ENCODE assay signal across 21 mouse cellular contexts in the genomic region with DNA sequence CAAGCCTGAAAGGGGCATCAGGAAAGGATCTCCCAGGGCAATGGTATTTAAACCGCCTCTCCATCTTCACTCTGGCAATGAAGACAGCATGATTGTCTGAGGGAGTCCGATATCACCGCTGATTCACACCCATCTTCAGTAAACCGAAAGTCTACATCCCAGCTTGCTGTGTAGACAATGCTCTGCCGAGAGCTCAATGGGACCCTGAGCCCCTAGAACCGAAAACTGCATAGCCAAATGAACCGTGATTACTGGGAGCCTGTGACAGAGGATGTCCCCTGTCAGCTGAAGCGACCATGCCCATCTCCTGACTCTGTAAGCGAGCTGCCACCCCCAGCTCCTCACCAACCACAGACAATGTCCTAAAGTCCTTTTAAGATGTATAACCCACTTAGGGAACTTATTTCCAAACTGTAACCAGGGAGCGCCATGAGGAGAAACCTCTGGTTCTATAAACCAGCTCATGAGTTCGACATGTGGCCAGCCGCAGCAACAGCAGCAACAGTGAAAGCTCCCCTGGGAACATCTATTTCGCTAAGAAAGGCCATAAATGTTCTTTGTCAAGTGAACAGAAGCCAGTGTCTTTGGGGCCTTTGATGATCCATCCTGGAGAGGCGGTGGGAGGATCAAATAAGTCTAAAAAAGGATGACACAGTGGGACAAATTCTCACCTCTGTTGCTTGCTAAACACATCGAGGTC. TPM values are rescaled to one million over a fixed set of nuclear protein-coding genes. Genes with fewer than 3 reads are reported as not detected.
DNase-seq lines count a peak whose midpoint lies in the region; ATAC-seq lines count a peak whose summit lies in the region.
"Had no signal": no experiment of that assay in that cellular context is flagged by ENCODE, and none has a peak within 500 bp of the region (broad histone marks: within the 10 kb centered on the region; RNA-seq: fewer than 3 reads in every experiment).

No protein-coding gene starts in this region.

- no peaks in the 10 kb centered on the region for H3K27me3 ChIP-seq in intestine, embryonic 14.5 days (replicated peaks; ENCODE audit: control insufficient read depth, insufficient read depth, low read length)
- H3K27me3 ChIP-seq in intestine, embryonic 16.5 days (replicated peaks; ENCODE audit: control insufficient read depth, insufficient read depth, low read length), result no peaks in the 10 kb centered on the region
- H3K27me3 ChIP-seq in neural tube, embryonic 12.5 days (replicated peaks), result no peaks in the 10 kb centered on the region
- H3K27me3 ChIP-seq in neural tube, embryonic 15.5 days (replicated peaks), result 0 out of 2 replicates have a peak, but pooled peaks cover 3% of the 10 kb centered on the region
- no peaks in the 10 kb centered on the region for H3K27me3 ChIP-seq in splenic B cell, adult 2 months (ENCODE audit: control insufficient read depth, insufficient read depth, low read length, poor library complexity, severe bottlenecking)
- H3K27me3 ChIP-seq: embryonic facial prominence, embryonic 15.5 days; heart, embryonic 15.5 days; hindbrain, embryonic 15.5 days had no signal

- H3K4me2 ChIP-seq in intestine, embryonic 14.5 days (ENCODE audit: low read length), result no peak overlapping the region
- H3K4me2 ChIP-seq in intestine, embryonic 16.5 days (ENCODE audit: low read depth, low read length), result no peak overlapping the region
- H3K4me2 ChIP-seq in neural tube, embryonic 12.5 days (replicated peaks), result peak overlapping the region; percentile 18; the same call in 1 of the 2 replicates
- H3K4me2 ChIP-seq in neural tube, embryonic 15.5 days, result no peak overlapping the region
- H3K4me2 ChIP-seq: embryonic facial prominence, embryonic 15.5 days; heart, embryonic 15.5 days; hindbrain, embryonic 15.5 days; liver, embryonic 11.5 days; midbrain, embryonic 11.5 days had no signal

- 61% methylated on average over 15 of the region's 15 CpGs for WGBS in intestine, embryonic 14.5 days
- WGBS in intestine, embryonic 16.5 days, result 64% methylated on average over 15 of the region's 15 CpGs
- WGBS in neural tube, embryonic 12.5 days, result 29% methylated on average over 15 of the region's 15 CpGs
- 27% methylated on average over 15 of the region's 15 CpGs for WGBS in neural tube, embryonic 15.5 days

- H3K4me3 ChIP-seq in intestine, embryonic 14.5 days (ENCODE audit: low read depth, low read length), result no peak overlapping the region
- no peak overlapping the region for H3K4me3 ChIP-seq in intestine, embryonic 16.5 days (ENCODE audit: low read length)
- H3K4me3 ChIP-seq in neural tube, embryonic 12.5 days, result no peak overlapping the region
- no peak overlapping the region for H3K4me3 ChIP-seq in neural tube, embryonic 15.5 days (replicated peaks)
- H3K4me3 ChIP-seq: embryonic facial prominence, embryonic 15.5 days; heart, embryonic 15.5 days; hindbrain, embryonic 15.5 days had no signal

- ATAC-seq in intestine, embryonic 14.5 days (replicated peaks; ENCODE audit: low FRiP score, low TSS enrichment, low read depth), result no peak
- ATAC-seq in intestine, embryonic 16.5 days, result no peak
- no peak for ATAC-seq in neural tube, embryonic 12.5 days (ENCODE audit: low FRiP score, low read depth)
- ATAC-seq in neural tube, embryonic 15.5 days (ENCODE audit: low FRiP score), result no peak
- ATAC-seq: forebrain, embryonic 16.5 days; liver, postnatal 0 days; lung, postnatal 0 days had no signal

- no peaks in the 10 kb centered on the region for H3K9me3 ChIP-seq in intestine, embryonic 14.5 days (ENCODE audit: control insufficient read depth, low read length)
- H3K9me3 ChIP-seq in intestine, embryonic 16.5 days (ENCODE audit: control insufficient read depth, low read length), result no peaks in the 10 kb centered on the region
- no peaks in the 10 kb centered on the region for H3K9me3 ChIP-seq in neural tube, embryonic 12.5 days
- H3K9me3 ChIP-seq in neural tube, embryonic 15.5 days (replicated peaks), result no peaks in the 10 kb centered on the region
- H3K9me3 ChIP-seq: embryonic facial prominence, embryonic 15.5 days; heart, embryonic 15.5 days; hindbrain, embryonic 15.5 days had no signal

- peak; percentile 56 for DNase-seq in embryo, embryonic 10 days (ENCODE audit: low spot score)
- DNase-seq in embryo, embryonic 9.5 days (ENCODE audit: extremely low spot score), result no peak
- peak; percentile 41 for DNase-seq in intestine, embryonic 14.5 days (ENCODE audit: low spot score)
- peak; percentile 48 for DNase-seq in splenic B cell, adult 2 months (ENCODE audit: low read depth, low spot score)
- DNase-seq in cerebellum, postnatal 25 days, result no peak
- DNase-seq: cerebellum, postnatal 10 days; gastrocnemius, postnatal 14 days; heart, postnatal 4 days; kidney, adult 2 months; kidney, postnatal 10 days; liver, postnatal 0 days had no signal

- peaks cover 9% of the 10 kb centered on the region; the same call in 1 of the 2 replicates for H3K4me1 ChIP-seq in intestine, embryonic 14.5 days (replicated peaks; ENCODE audit: control insufficient read depth, insufficient read depth, low read length)
- peaks cover 3% of the 10 kb centered on the region; the same call in 1 of the 2 replicates for H3K4me1 ChIP-seq in intestine, embryonic 16.5 days (ENCODE audit: control insufficient read depth, insufficient read depth, low read length)
- H3K4me1 ChIP-seq in neural tube, embryonic 12.5 days, result peaks cover 24% of the 10 kb centered on the region
- peaks cover 30% of the 10 kb centered on the region for H3K4me1 ChIP-seq in neural tube, embryonic 15.5 days

- no peaks in the 10 kb centered on the region for H3K36me3 ChIP-seq in intestine, embryonic 14.5 days (ENCODE audit: control insufficient read depth, insufficient read depth, low read length)
- H3K36me3 ChIP-seq in intestine, embryonic 16.5 days (ENCODE audit: control insufficient read depth, insufficient read depth, low read length), result no peaks in the 10 kb centered on the region
- H3K36me3 ChIP-seq in neural tube, embryonic 12.5 days, result no peaks in the 10 kb centered on the region
- no peaks in the 10 kb centered on the region for H3K36me3 ChIP-seq in neural tube, embryonic 15.5 days
- H3K36me3 ChIP-seq in splenic B cell, adult 2 months (ENCODE audit: control insufficient read depth, insufficient read depth, low read length, poor library complexity, severe bottlenecking), result peaks cover 4% of the 10 kb centered on the region
- H3K36me3 ChIP-seq: embryonic facial prominence, embryonic 15.5 days; heart, embryonic 15.5 days; hindbrain, embryonic 15.5 days had no signal

- no peak overlapping the region for H3K9ac ChIP-seq in intestine, embryonic 14.5 days (ENCODE audit: low read length)
- H3K9ac ChIP-seq in intestine, embryonic 16.5 days (ENCODE audit: low read depth, low read length), result no peak overlapping the region
- no peak overlapping the region for H3K9ac ChIP-seq in neural tube, embryonic 12.5 days
- H3K9ac ChIP-seq in neural tube, embryonic 15.5 days (replicated peaks), result no peak overlapping the region
- H3K9ac ChIP-seq: embryonic facial prominence, embryonic 15.5 days; heart, embryonic 15.5 days; hindbrain, embryonic 15.5 days; liver, postnatal 0 days had no signal

- H3K27ac ChIP-seq in intestine, embryonic 14.5 days (ENCODE audit: low read depth), result no peak overlapping the region
- no peak overlapping the region for H3K27ac ChIP-seq in intestine, embryonic 16.5 days (ENCODE audit: low read length)
- no peak overlapping the region for H3K27ac ChIP-seq in neural tube, embryonic 12.5 days
- no peak overlapping the region for H3K27ac ChIP-seq in neural tube, embryonic 15.5 days (replicated peaks)
- H3K27ac ChIP-seq: embryonic facial prominence, embryonic 15.5 days; heart, embryonic 15.5 days; hindbrain, embryonic 15.5 days had no signal

RNA-seq across cellular contexts. Expression of a gene that starts 43.9 kb away (rescaled TPM):
- polyA plus RNA-seq in intestine, embryonic 14.5 days (2014; fragmentation: Nextera tagmentation; extraction: Ambion mirVana), result 76.8 and 79.3 TPM in 2 replicates
- polyA plus RNA-seq in intestine, embryonic 16.5 days (2015; fragmentation: Nextera tagmentation; extraction: Ambion mirVana), result 43.0 and 47.6 TPM in 2 replicates
- 100 and 105 TPM in 2 replicates for polyA plus RNA-seq in neural tube, embryonic 12.5 days (2016; fragmentation: Nextera tagmentation; extraction: Ambion mirVana)
- polyA plus RNA-seq in neural tube, embryonic 15.5 days (2015; fragmentation: Nextera tagmentation; extraction: Ambion mirVana), result 130 and 132 TPM in 2 replicates

Comparison
In these comparisons a context has a peak if more than half of its experiments do, and no peak if none do; other contexts are left out.
1. DNase-seq: peak in embryo, embryonic 10 days (single experiment), intestine, embryonic 14.5 days (single experiment) and splenic B cell, adult 2 months (single experiment); none in embryo, embryonic 9.5 days (single experiment) and cerebellum, postnatal 25 days (0 of 2).